Mouse (Mus musculus): ENCODE data around the gene Pdcd4. TPM values are rescaled to one million over a fixed set of nuclear protein-coding genes. Genes with fewer than 3 reads are reported as not detected.

The Pdcd4 gene
- polyA plus RNA-seq, 1 experiment = 8.7 TPM

GRCm38 (mm10) chr19:53869427-53870385, 22.3 kb upstream of the Pdcd4 start:
- 70% methylated on average over 4 of the region's 4 CpGs for WGBS

DNA sequence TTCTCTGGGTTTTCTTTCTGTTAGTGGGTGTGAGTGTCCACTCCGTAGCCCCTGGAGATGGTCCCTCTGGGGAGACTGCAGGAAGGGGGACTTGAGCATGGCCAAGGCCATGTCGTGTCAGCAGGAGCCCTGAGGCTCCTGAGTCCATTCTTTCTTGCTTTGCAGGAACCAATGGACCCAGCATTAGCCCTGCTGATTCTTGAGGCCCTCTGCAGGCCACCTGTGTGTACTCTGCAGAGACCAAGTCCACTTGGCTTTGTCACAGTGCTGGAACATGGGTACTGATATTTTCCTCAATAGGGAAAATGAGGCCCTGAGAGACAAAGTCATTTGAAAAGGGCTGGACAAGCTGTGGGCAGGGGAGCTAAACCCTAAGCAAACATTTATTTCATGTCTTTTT, 21.5 kb upstream of the Pdcd4 start:
- DNase-seq (ENCODE audit: low read depth, low spot score) = no peak
- 64% methylated on average over 2 of the region's 2 CpGs for WGBS

More at GRCm38 (mm10) chr19:53869427-53870385, 22.3 kb upstream of the Pdcd4 start:
- DNase-seq (ENCODE audit: low read depth, low spot score) = no peak

DNA sequence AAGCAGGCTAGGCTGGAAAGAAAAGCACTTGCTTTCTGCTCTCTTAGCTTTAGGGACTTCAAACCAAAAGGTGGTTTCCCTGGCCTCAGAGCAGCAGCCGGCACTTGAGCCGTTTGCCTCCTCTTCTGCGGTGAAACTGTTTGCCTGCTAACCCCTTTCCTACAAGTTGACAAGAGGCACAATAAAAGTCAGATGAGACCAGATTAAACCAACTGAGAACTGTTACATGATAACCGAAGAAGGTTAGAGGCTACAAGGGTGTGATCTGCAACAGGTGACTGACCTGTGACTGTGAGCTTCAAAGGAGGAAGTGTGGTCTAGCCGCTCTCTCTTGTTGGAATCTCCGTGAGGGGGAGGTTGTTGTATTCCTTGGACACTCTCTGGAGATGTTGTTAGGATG, 20.5 kb upstream of the Pdcd4 start:
- WGBS = 37% methylated on average over 6 of the region's 6 CpGs
- no peak for DNase-seq (ENCODE audit: low read depth, low spot score)

- DNase-seq (ENCODE audit: low read depth, low spot score) = no peak
- 49% methylated on average over 6 of the region's 6 CpGs for WGBS
Observed at GRCm38 (mm10) chr19:53872994-53873713, 18.9 kb upstream of the Pdcd4 start.

- no peak for DNase-seq (ENCODE audit: low read depth, low spot score)
- 89% methylated on average over 6 of the region's 6 CpGs for WGBS
Observed at GRCm38 (mm10) chr19:53875246-53875645, 16.8 kb upstream of the Pdcd4 start.

DNA sequence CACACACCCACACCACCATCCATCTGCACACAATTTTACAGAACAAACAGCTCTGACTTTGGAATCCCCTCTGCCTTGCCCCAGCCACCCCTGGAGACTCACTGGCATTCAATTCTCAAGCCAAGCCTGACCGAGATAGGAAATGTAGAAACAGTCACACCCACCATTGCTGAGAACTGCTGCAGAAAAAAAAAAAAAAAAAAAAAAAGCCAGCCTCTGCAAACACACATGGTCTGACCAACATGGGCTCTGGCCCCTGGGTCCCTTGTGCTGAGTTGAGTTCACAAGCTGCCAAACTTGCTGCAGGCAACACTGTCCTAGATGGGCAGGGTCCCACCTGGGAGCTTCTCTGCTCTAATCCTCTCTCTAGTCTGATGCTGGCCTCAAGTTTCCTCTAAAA, 14.3 kb upstream of the Pdcd4 start:
- WGBS = 45% methylated on average over 1 of the region's 1 CpGs
- DNase-seq (ENCODE audit: low read depth, low spot score) = no peak

DNA sequence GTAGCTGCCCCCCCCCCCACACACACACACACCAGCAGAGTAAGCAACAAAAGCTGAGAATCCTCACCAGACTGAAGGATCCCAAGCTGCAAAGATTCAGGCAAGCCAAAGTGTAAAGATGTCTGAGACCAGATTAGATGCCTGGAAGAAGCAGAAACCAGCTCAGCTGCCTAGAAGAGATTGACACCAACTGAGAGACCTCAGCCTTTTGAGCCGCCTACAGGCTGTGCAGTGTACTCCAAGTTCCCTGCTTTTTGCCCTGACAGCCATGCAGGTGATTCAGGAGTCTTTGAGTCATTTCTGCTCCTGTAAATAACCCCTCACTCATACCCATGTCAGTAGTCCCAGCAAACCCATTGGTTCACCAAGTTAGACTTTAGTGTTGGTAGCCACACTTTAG, 11.6 kb upstream of the Pdcd4 start:
- DNase-seq (ENCODE audit: low read depth, low spot score) = no peak
- WGBS = 96% methylated on average over 1 of the region's 1 CpGs

- no peak for DNase-seq (ENCODE audit: low read depth, low spot score)
- 73% methylated on average over 5 of the region's 5 CpGs for WGBS
Observed at GRCm38 (mm10) chr19:53881786-53882185, 10.2 kb upstream of the Pdcd4 start.

DNA sequence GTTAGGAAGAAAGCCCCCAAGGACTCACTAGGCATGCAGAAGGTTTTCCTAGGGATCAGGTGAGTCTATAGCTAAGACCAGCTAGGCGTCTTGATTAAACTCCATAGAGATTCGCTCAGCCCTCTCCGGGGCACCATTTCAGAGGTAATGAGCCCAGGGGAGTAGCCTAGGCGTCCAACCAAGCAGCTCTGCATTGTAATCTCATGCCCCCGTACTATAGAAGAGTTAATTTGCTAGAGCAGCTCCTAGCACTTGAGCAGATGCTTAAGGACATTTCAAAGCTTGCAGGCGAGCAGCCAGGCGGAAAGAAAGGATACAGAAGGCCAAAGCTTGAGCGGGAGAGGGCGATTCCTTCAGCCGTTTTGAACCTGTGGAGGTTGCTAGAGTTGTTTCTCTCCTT, 6.6 kb upstream of the Pdcd4 start:
- DNase-seq (ENCODE audit: low read depth, low spot score) = no peak
- 88% methylated on average over 10 of the region's 10 CpGs for WGBS

- DNase-seq (ENCODE audit: low read depth, low spot score) = no peak
- WGBS = 70% methylated on average over 10 of the region's 10 CpGs
Observed at GRCm38 (mm10) chr19:53886576-53887370, 5.3 kb upstream of the Pdcd4 start.

DNA sequence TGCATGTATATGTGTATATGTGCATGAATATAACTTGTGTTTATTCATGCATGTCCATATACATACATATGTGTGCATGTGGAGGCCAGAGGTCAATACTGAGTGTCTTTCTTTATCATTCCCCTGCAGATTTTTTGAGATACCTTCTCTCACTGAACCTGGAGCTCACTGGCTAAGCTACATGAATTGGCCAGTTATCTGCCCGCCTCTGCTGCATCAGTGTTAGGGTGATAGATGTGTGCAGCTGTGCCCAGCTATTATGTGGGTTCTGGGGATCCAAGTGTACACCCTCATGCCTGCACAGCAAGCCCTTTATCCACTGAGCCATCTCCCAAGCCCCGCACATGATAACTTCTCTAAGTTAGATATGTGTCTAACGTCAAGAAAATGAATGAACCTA, 4.2 kb upstream of the Pdcd4 start:
- DNase-seq (ENCODE audit: low read depth, low spot score) = no peak
- 91% methylated on average over 3 of the region's 3 CpGs for WGBS

DNA sequence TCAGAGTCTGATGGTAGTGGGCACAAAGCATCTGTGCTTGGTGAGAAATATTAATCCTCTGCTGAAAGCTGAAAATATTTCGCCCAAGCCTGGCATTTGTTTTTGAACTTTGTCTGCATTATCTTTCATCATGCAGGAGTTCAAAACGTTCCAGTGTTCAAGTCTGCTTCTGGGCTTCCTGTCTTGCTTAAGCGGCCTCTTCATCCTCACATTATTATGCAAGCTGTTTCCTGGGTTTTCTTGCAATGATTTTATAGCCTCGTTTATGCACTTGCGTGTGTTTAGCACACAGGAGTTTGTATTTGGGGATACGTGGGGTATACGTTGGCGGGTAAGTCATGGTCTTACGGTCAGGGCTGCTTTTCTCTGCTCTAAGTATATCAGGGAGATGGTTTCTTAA, 3.7 kb upstream of the Pdcd4 start:
- 64% methylated on average over 9 of the region's 9 CpGs for WGBS
- DNase-seq (ENCODE audit: low read depth, low spot score) = no peak

GRCm38 (mm10) chr19:53889555-53889954, 2.5 kb upstream of the Pdcd4 start:
- WGBS = 20% methylated on average over 5 of the region's 5 CpGs
- no peak for DNase-seq (ENCODE audit: low read depth, low spot score)

DNA sequence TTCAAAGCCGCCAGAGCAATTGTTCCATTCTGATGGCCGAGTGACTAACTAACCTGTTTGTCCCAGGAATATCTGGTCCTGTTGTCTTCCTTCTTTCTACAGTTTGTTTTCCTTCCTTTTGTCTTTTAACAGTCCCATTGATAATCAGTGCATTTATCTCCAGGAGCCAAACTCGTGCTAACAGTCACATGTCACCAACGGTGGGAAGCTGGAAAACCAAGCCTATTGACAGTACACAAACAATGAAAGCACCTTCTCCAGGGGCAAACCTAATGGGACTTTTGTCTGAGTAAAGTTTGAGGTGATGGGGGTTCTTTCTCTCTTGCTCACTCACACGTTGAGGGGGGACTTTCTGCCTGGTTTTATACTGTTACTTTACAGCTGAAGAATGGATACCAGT, 1.8 kb upstream of the Pdcd4 start:
- DNase-seq (ENCODE audit: low read depth, low spot score) = no peak
- 45% methylated on average over 5 of the region's 5 CpGs for WGBS

DNA sequence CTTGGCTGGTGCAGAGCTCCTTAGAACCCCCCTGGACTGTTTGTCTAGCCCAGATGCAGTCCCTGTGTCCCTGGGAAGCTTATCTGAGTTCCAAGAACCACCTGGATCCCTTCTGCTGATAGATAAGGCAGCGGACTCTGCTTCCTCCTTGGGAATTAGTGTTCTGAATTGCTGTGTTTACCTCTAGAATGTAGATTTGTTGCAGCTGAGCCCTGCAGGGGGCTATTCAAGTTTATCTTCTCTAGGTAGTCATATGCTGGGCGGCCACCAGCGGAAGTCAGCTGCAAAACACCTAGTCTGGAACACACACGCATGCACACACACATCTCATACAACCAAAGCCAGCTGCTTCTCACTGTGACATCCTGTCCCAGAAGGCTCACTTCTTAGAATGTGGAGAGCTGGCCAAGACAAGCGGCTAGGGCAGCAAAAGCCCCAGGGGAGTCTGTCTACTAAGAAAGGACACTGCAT, 1.2 kb upstream of the Pdcd4 start:
- DNase-seq (ENCODE audit: low read depth, low spot score) = no peak
- 28% methylated on average over 5 of the region's 5 CpGs for WGBS

GRCm38 (mm10) chr19:53891569-53891968, 462 bp upstream of the Pdcd4 start:
- WGBS = 56% methylated on average over 2 of the region's 2 CpGs
- DNase-seq (ENCODE audit: low read depth, low spot score) = no peak

DNA sequence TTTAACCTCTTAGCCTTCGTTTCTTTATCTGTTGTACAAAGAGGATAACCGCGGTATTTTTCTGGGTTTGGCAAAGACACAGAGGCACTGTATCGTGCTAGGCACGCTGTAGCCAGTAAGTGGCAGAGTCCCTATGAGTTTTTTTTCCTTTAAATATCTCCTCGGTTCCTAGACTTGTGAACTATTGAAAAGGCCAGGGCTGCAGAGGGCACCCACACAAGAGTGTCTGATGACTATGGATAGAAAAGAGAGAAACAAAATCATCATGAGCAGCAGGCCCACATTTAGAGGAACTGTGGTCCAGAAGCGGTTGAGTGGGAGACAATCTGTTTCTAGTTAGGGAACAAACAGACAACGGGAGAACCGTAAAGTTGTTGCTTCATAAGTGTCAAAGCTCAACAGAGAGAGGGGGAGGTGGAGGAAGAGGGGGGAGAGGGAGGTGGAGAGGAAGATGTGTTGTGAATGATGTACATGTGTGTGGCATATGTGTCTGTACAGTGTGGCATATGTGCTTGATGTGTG, 868 bp downstream of the Pdcd4 start:
- DNase-seq (ENCODE audit: low read depth, low spot score) = no peak
- 34% methylated on average over 9 of the region's 9 CpGs for WGBS

- 9% methylated on average over 3 of the region's 3 CpGs for WGBS
- DNase-seq (ENCODE audit: low read depth, low spot score) = no peak
Observed at GRCm38 (mm10) chr19:53893711-53894171, 1.7 kb downstream of the Pdcd4 start.

GRCm38 (mm10) chr19:53894538-53895121, 2.6 kb downstream of the Pdcd4 start:
- no peak for DNase-seq (ENCODE audit: low read depth, low spot score)

More at GRCm38 (mm10) chr19:53894538-53895121, 2.6 kb downstream of the Pdcd4 start:
- 18% methylated on average over 12 of the region's 12 CpGs for WGBS
